Mouse (Mus musculus): ENCODE measurements around the gene Dlx4. TPM values are rescaled to one million over a fixed set of nuclear protein-coding genes. Genes with fewer than 3 reads are reported as not detected.

Gene Dlx4
- 0.39 TPM for polyA plus RNA-seq (2015; fragmentation: Illumina TruSeq; extraction: RNeasy Lipid Tissue Mini Kit (QIAGEN cat#74804); ENCODE audit: low read depth, low replicate concordance)

DNA sequence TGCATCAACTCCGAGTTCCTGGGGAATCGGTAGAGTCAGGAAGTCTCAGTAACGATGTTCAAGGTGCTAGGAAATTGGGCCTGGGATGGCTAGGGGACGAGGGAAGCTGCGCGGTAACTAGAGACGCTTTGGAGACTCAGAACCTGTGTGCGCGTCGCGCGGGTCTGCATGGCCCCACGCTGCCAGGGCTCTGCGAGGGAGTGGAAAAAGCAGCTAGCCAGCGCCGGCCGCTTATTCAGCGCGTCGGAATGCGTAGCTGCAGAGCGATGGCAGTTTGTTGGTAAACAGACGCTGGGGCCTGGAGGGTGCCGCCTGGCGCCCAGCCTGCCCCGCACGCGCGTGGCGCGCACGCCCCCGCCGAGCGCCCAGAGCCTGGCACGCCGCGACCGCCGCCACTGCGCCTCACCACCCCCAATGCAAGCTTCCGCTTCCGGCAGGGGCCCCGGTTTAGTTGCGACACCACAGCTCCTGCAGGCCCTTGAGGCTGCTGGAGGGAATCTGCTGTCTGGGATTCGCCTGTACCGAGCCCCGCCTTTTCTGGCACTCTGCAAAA lies at the start of gene Dlx4:
TSS of gene Dlx4 (minus strand) at position 413 of the 553 bp plus-strand sequence.

DNA sequence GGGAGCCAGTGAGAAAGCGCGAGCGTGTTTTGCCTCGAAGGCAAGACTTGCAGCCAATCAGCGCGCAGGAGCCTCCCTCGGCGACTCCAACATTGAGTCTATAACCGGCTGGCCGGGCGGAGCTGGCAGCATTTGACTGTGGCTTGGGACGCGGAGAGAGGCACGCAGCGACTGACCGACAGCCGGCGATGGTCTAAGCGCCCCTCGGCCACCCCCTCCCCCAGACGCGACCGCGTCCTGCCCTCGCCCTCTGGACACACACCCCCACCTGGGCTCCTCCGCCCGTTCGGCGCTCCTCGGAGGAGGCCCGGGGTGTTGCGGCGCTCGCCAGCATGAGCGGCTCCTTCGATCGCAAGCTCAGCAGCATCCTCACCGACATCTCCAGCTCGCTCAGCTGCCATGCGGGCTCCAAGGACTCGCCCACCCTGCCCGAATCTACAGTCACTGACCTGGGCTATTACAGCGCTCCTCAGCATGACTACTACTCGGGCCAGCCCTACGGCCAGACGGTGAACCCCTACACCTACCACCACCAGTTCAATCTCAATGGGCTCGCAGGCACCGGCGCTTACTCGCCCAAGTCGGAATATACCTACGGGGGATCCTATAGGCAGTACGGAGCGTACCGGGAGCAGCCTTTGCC lies 26.0 kb downstream of the Dlx4 start, which contains the start of gene Dlx3:
TSS of gene Dlx3 (plus strand) at position 130 of the 643 bp plus-strand sequence.

Other genes starting within 250 kb of the Dlx4 start
- gene Col1a1, start 210.0 kb downstream of the Dlx4 start, polyA plus RNA-seq (2015; fragmentation: Illumina TruSeq; extraction: RNeasy Lipid Tissue Mini Kit (QIAGEN cat#74804); ENCODE audit: low read depth, low replicate concordance), result 3.3 TPM
- 0.59 TPM for gene Hils1, start 178.7 kb downstream of the Dlx4 start, polyA plus RNA-seq (2015; fragmentation: Illumina TruSeq; extraction: RNeasy Lipid Tissue Mini Kit (QIAGEN cat#74804); ENCODE audit: low read depth, low replicate concordance)
- not detected for gene Sgca, start 169.9 kb downstream of the Dlx4 start, polyA plus RNA-seq (2015; fragmentation: Illumina TruSeq; extraction: RNeasy Lipid Tissue Mini Kit (QIAGEN cat#74804); ENCODE audit: low read depth, low replicate concordance)
- 397 TPM for gene Ppp1r9b, start 155.2 kb downstream of the Dlx4 start, polyA plus RNA-seq (2015; fragmentation: Illumina TruSeq; extraction: RNeasy Lipid Tissue Mini Kit (QIAGEN cat#74804); ENCODE audit: low read depth, low replicate concordance)
- gene Samd14, start 136.4 kb downstream of the Dlx4 start, polyA plus RNA-seq (2015; fragmentation: Illumina TruSeq; extraction: RNeasy Lipid Tissue Mini Kit (QIAGEN cat#74804); ENCODE audit: low read depth, low replicate concordance), result 25.0 TPM
- 88.5 TPM for gene Pdk2, start 104.9 kb downstream of the Dlx4 start, polyA plus RNA-seq (2015; fragmentation: Illumina TruSeq; extraction: RNeasy Lipid Tissue Mini Kit (QIAGEN cat#74804); ENCODE audit: low read depth, low replicate concordance)
- gene Itga3, start 69.5 kb downstream of the Dlx4 start, polyA plus RNA-seq (2015; fragmentation: Illumina TruSeq; extraction: RNeasy Lipid Tissue Mini Kit (QIAGEN cat#74804); ENCODE audit: low read depth, low replicate concordance), result 12.3 TPM
- gene Dlx3, start 26.1 kb downstream of the Dlx4 start, polyA plus RNA-seq (2015; fragmentation: Illumina TruSeq; extraction: RNeasy Lipid Tissue Mini Kit (QIAGEN cat#74804); ENCODE audit: low read depth, low replicate concordance), result not detected
- not detected for gene Tac4, start 115.3 kb upstream of the Dlx4 start, polyA plus RNA-seq (2015; fragmentation: Illumina TruSeq; extraction: RNeasy Lipid Tissue Mini Kit (QIAGEN cat#74804); ENCODE audit: low read depth, low replicate concordance)
- gene Kat7, start 164.0 kb upstream of the Dlx4 start, polyA plus RNA-seq (2015; fragmentation: Illumina TruSeq; extraction: RNeasy Lipid Tissue Mini Kit (QIAGEN cat#74804); ENCODE audit: low read depth, low replicate concordance), result 57.9 TPM
- gene Fam117a, start 190.8 kb upstream of the Dlx4 start, polyA plus RNA-seq (2015; fragmentation: Illumina TruSeq; extraction: RNeasy Lipid Tissue Mini Kit (QIAGEN cat#74804); ENCODE audit: low read depth, low replicate concordance), result 6.5 TPM
- gene Slc35b1, start 238.4 kb upstream of the Dlx4 start, polyA plus RNA-seq (2015; fragmentation: Illumina TruSeq; extraction: RNeasy Lipid Tissue Mini Kit (QIAGEN cat#74804); ENCODE audit: low read depth, low replicate concordance), result 61.8 TPM